Mouse (Mus musculus) kidney, postnatal 0 days (tissue): Measurements from ENCODE around the gene Cnot3. TPM values are rescaled to one million over a fixed set of nuclear protein-coding genes. Genes with fewer than 3 reads are reported as not detected.

Experiments
- ATAC-seq: fragments of 200-750 bp; cut with Nextera tagmentation; replicated peaks from 2 replicates; pipeline ENCODE4 v1.8.0; 2017; ENCODE audit warnings: low read depth, moderate number of reproducible peaks, moderate TSS enrichment, moderate library complexity; ENCODE audit not compliant: low FRiP score
- DNase-seq: peaks from one replicate; pipeline ENCODE4 v3.0.0-alpha.2; 2016; ENCODE audit warnings: low spot score
- H3K27ac ChIP-seq: fragments of 300-500 bp; sonication (generic); 2 replicates; pipeline ENCODE4 v1.5.1; 2014; ENCODE audit warnings: mild to moderate bottlenecking
- H3K27me3 ChIP-seq: fragments of 300-500 bp; sonication (generic); 2 replicates; pipeline ENCODE4 v1.6.1; 2014; ENCODE audit warnings: low read length, mixed read lengths; ENCODE audit not compliant: insufficient read depth
- H3K36me3 ChIP-seq: fragments of 300-500 bp; sonication (generic); 2 replicates; pipeline ENCODE4 v1.6.1; 2014; ENCODE audit warnings: low read length, mixed read lengths; ENCODE audit not compliant: insufficient read depth
- H3K4me1 ChIP-seq: fragments of 300-500 bp; sonication (generic); replicated peaks from 2 replicates; pipeline ENCODE4 v1.6.1; 2014; ENCODE audit warnings: antibody characterized with exemption, low read length, mixed read lengths; ENCODE audit not compliant: insufficient read depth
- H3K4me2 ChIP-seq: fragments of 300-500 bp; sonication (generic); 2 replicates; pipeline ENCODE4 v1.6.1; 2014; ENCODE audit warnings: mild to moderate bottlenecking, low read length, moderate library complexity, mixed read lengths
- H3K4me3 ChIP-seq: fragments of 300-500 bp; sonication (generic); replicated peaks from 2 replicates; pipeline ENCODE4 v1.5.1; 2014; ENCODE audit warnings: low read depth, low read length
- H3K9ac ChIP-seq: fragments of 300-500 bp; sonication (generic); 2 replicates; pipeline ENCODE4 v1.6.1; 2014; ENCODE audit warnings: low read depth, low read length
- H3K9me3 ChIP-seq: fragments of 300-500 bp; sonication (generic); replicated peaks from 2 replicates; pipeline ENCODE4 v1.6.1; 2016; ENCODE audit warnings: low read length, inconsistent platforms, mixed read lengths
- CTCF ChIP-seq: IDR thresholded peaks from 2 replicates; pipeline ENCODE4 v1.5.1; 2016; ENCODE audit warnings: antibody characterized with exemption, low read depth, mild to moderate bottlenecking, moderate library complexity
- WGBS: fragments of 180-500 bp; shearing (Covaris S2); extraction: QIAGEN DNeasy Blood & Tissue Kit; methylation state at CpG from one replicate; pipeline ENCODE4 v1.1.7; 2014; 5-methylcytosine and 5-hydroxymethylcytosine counted together
- polyA plus RNA-seq: library from polyadenylated mRNA; unstranded; fragments of >200 nt; fragmentation: Nextera tagmentation; extraction: Ambion mirVana; gene quantifications from 2 replicates; pipeline ENCODE4 v1.2.1, GENCODE M21; 2015

Gene Cnot3
- polyA plus RNA-seq, 1 experiment from 2014 or later, result 41.7 TPM

- Histone ChIP-seq H3K9me3 (no peaks in the 10 kb centered on the region), H3K27me3 (no peaks in the 10 kb centered on the region), H3K4me1 (peaks cover 26% of the 10 kb centered on the region), H3K36me3 (peaks cover 11% of the 10 kb centered on the region; the same call in 1 of the 2 replicates), H3K9ac (no peak overlapping the region), H3K27ac (peak overlapping the region; percentile 71; the same call in 1 of the 2 replicates), H3K4me3 (peak overlapping the region; percentile 85), H3K4me2 (peak overlapping the region; percentile 55)
- 4% methylated on average over 11 of the region's 11 CpGs for WGBS
- TF ChIP-seq CTCF, result no peak
- ATAC-seq (no peak), DNase-seq (no peak)
These were observed 758 bp upstream of the Cnot3 start for GRCm38 (mm10) chr7:3644348-3644671.

- peak overlapping the region; percentile 71 for H3K4me2 ChIP-seq
- TF ChIP-seq CTCF, result no peak
These were observed 489 bp downstream of the Cnot3 start for GRCm38 (mm10) chr7:3645488-3646025.

GRCm38 (mm10) chr7:3646188-3646587, 1.1 kb downstream of the Cnot3 start:
- H3K9ac ChIP-seq, result peak overlapping the region; percentile 98
- H3K27me3 ChIP-seq, result no peaks in the 10 kb centered on the region
- no peaks in the 10 kb centered on the region for H3K9me3 ChIP-seq
- H3K4me2 ChIP-seq, result peak overlapping the region; percentile 71
- no peak for TF ChIP-seq CTCF
- no peak for ATAC-seq
- H3K36me3 ChIP-seq, result peaks cover 9% of the 10 kb centered on the region
- H3K4me1 ChIP-seq, result peaks cover 26% of the 10 kb centered on the region
- H3K4me3 ChIP-seq, result peak overlapping the region; percentile 85
- peak; percentile 11 for DNase-seq
- 12% methylated on average over 9 of the region's 9 CpGs for WGBS
- H3K27ac ChIP-seq, result 0 out of 2 replicates have a peak overlapping the region, but pooled peaks have one; percentile 3

More at GRCm38 (mm10) chr7:3645488-3646025, 489 bp downstream of the Cnot3 start:
- peak overlapping the region; percentile 85 for H3K4me3 ChIP-seq
- no peaks in the 10 kb centered on the region for H3K9me3 ChIP-seq
- H3K4me1 ChIP-seq, result peaks cover 26% of the 10 kb centered on the region
- H3K27me3 ChIP-seq, result no peaks in the 10 kb centered on the region
- DNase-seq (peak; percentile 25), ATAC-seq (0 out of 2 replicates have a peak, but pooled peaks have one; percentile 2)
- WGBS, result under 1% methylated on average over 38 of the region's 58 CpGs
- peaks cover 3% of the 10 kb centered on the region; the same call in 1 of the 2 replicates for H3K36me3 ChIP-seq
- peak overlapping the region; percentile 99 for H3K27ac ChIP-seq
- peak overlapping the region; percentile 98 for H3K9ac ChIP-seq

GRCm38 (mm10) chr7:3646641-3647040, 1.6 kb downstream of the Cnot3 start:
- DNase-seq (no peak), ATAC-seq (no peak)
- 52% methylated on average over 4 of the region's 4 CpGs for WGBS
- H3K4me1 ChIP-seq, result peaks cover 26% of the 10 kb centered on the region
- no peaks in the 10 kb centered on the region for H3K9me3 ChIP-seq
- H3K9ac ChIP-seq, result peak overlapping the region; percentile 98
- H3K4me3 ChIP-seq, result peak overlapping the region; percentile 85
- H3K36me3 ChIP-seq, result peaks cover 14% of the 10 kb centered on the region
- TF ChIP-seq CTCF, result no peak
- H3K27me3 ChIP-seq, result no peaks in the 10 kb centered on the region
- peak overlapping the region; percentile 71 for H3K4me2 ChIP-seq
- 0 out of 2 replicates have a peak overlapping the region, but pooled peaks have one; percentile 3 for H3K27ac ChIP-seq

GRCm38 (mm10) chr7:3656966-3657365, 11.9 kb downstream of the Cnot3 start:
- H3K9me3 ChIP-seq, result no peaks in the 10 kb centered on the region
- ATAC-seq (no peak), DNase-seq (no peak)
- no peak overlapping the region for H3K27ac ChIP-seq
- H3K4me2 ChIP-seq, result no peak overlapping the region
- H3K4me3 ChIP-seq, result no peak overlapping the region
- H3K4me1 ChIP-seq, result no peaks in the 10 kb centered on the region
- no peak overlapping the region for H3K9ac ChIP-seq
- TF ChIP-seq CTCF, result no peak
- WGBS, result 89% methylated on average over 4 of the region's 4 CpGs
- peaks cover 80% of the 10 kb centered on the region for H3K36me3 ChIP-seq
- no peaks in the 10 kb centered on the region for H3K27me3 ChIP-seq

GRCm38 (mm10) chr7:3658578-3658977, 13.5 kb downstream of the Cnot3 start:
- no peak overlapping the region for H3K27ac ChIP-seq
- no peak overlapping the region for H3K4me3 ChIP-seq
- no peak overlapping the region for H3K9ac ChIP-seq
- ATAC-seq (no peak), DNase-seq (no peak)
- H3K9me3 ChIP-seq, result no peaks in the 10 kb centered on the region
- 89% methylated on average over 14 of the region's 14 CpGs for WGBS
- H3K36me3 ChIP-seq, result peaks cover 73% of the 10 kb centered on the region
- H3K27me3 ChIP-seq, result no peaks in the 10 kb centered on the region
- H3K4me1 ChIP-seq, result peaks cover 1% of the 10 kb centered on the region; the same call in 1 of the 2 replicates
- H3K4me2 ChIP-seq, result no peak overlapping the region
- TF ChIP-seq CTCF, result no peak
